Mouse (Mus musculus) megakaryocyte, embryonic 14.5 days (primary cell): ENCODE measurements around the gene Cfl2.

Experiments
- FLI1 ChIP-seq: IDR thresholded peaks from 2 replicates; pipeline ENCODE4 v1.6.1; 2012; ENCODE audit warnings: low read length, inconsistent platforms, mixed read lengths
- GATA1 ChIP-seq: IDR thresholded peaks from 3 replicates; pipeline ENCODE4 v1.6.1; 2012; ENCODE audit warnings: mixed read lengths, low read length, inconsistent platforms, borderline replicate concordance

- TF ChIP-seq FLI1 (no peak), GATA1 (no peak)
Measured at GRCm38 (mm10) chr12:54819181-54819935, 43.3 kb downstream of the Cfl2 start.
